Mouse (Mus musculus) heart, adult 2 months (tissue): ENCODE data around the gene Macrod1.
A peak's percentile ranks its signal among the peaks of the same experiment; 100 is the strongest.

Experiments
- CTCF ChIP-seq: fragments of 200-600 bp; IDR thresholded peaks from 2 replicates; pipeline ENCODE4 v1.8.1; 2022; ENCODE audit warnings: antibody characterized with exemption, mild to moderate bottlenecking, moderate library complexity
- EP300 ChIP-seq: fragments of 200-500 bp; IDR thresholded peaks from 2 replicates; pipeline ENCODE4 v1.6.1; 2011; ENCODE audit warnings: low read depth, low read length, control low read depth; ENCODE audit not compliant: insufficient read depth

- TF ChIP-seq EP300 = peak; percentile 90
- TF ChIP-seq CTCF = peak; percentile 98
Measured at GRCm38 (mm10) chr19:7064571-7064970, 8.0 kb downstream of the Macrod1 start.
